Mouse (Mus musculus) gastrocnemius, adult 8-10 months (tissue): Measurements from ENCODE around the gene Klf5. TPM values are rescaled to one million over a fixed set of nuclear protein-coding genes. Genes with fewer than 3 reads are reported as not detected.
A peak's percentile ranks its signal among the peaks of the same experiment; 100 is the strongest.

Experiments used
- DNase-seq, 2 experiments: peaks; one replicate each; pipeline ENCODE4 v3.0.0; 2022; ENCODE audit warnings: low spot score in 2 of 2
- total RNA-seq, 4 experiments: library from RNA; stranded (reverse); gene quantifications; 2 replicates each; pipeline ENCODE4 v1.2.4; 2022

Gene Klf5
- 1 to 10 TPM; 3.6 to 6.0 (median 4.7) TPM for total RNA-seq

GRCm38 (mm10) chr14:99298385-99299021 is at the start of gene Klf5:
Klf5 (plus strand) TSS chr14:99298691.
- DNase-seq, result peak; percentile 89 to 95

DNA sequence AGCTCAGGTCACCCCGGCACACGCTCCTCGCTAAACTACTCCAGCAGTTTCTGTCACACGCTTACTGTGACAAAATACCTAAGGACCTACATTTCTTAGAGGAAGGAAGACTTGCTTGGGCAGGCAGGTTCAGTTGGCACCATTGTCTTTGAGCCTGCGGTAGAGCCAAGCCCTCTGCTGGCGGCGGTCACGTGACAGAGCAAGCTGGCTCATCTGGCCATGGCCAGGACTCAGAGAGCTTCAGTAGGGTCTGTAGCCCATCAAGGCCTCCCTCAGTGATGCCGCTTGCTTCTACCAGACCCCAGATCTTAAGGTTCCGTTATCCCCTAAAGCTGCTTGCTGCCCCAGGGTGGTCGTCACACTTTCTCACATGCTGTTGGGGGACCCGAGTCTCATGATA is 36.5 kb upstream of the Klf5 start:
- no peak for DNase-seq

DNA sequence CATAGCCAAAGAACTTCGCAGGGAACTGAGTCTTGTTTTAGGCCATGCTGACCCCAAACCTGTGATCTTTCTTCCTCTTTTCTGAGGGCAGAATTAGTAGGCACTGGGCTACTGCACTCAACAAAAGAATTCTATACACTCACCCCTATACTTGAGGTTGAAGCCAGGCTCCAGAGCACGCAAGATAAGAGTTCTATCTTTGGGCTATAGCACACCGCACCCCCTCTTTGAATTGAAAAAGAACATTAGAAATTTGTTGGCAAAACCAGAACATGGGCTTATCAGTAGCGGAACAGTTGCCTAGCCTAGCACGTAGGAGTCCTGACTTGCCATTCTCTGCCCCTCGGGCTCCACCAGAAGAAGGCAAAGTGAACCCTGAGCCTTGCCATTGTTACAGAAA is 34.7 kb upstream of the Klf5 start:
- DNase-seq, result no peak

DNA sequence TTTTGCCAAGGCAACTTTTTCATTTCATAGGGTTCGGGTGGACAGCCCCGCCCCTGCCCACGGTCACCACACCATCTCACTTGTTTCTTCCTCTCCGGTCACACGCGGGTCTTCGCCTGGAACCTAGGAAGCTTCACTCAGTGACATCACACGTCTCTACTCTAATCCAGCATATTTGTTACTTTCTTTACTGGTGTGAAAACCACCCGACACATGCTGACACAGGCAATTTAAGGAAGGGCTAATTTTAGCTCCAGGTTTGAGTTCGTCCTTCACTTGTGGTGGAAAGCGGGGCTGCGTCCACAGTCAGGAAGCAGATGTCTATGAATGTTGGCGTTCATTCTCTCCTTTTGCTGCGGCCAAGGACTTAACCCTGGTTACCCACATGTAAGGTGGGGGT is 32.7 kb upstream of the Klf5 start:
- no peak for DNase-seq

- DNase-seq, result no peak
These were observed 31.7 kb upstream of the Klf5 start for GRCm38 (mm10) chr14:99266749-99267148.

DNA sequence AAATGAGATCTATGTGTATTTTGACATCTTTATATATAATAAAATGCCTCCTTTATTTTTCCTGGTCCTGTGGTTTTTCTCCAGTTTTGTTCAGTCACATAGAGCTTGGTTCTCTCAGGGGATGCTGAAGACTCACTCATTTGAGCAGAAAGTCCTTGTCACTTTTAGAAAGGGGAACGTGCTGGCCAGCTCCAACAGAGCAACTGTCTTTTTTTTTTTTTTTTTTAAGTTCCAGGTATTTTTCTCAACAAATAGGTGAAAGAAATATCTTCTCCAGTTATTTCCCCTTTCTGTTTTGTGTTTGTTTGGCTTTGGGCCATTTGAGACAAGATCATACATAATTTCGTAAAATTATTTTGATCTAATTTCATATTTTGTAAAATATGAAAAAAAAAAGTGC is 24.4 kb upstream of the Klf5 start:
- DNase-seq, result no peak

GRCm38 (mm10) chr14:99275827-99276226 is 22.7 kb upstream of the Klf5 start:
- DNase-seq, result no peak

- DNase-seq, result no peak
These were observed 20.2 kb upstream of the Klf5 start for GRCm38 (mm10) chr14:99278312-99278711.

GRCm38 (mm10) chr14:99278763-99279486 is 19.6 kb upstream of the Klf5 start:
- no peak for DNase-seq

DNA sequence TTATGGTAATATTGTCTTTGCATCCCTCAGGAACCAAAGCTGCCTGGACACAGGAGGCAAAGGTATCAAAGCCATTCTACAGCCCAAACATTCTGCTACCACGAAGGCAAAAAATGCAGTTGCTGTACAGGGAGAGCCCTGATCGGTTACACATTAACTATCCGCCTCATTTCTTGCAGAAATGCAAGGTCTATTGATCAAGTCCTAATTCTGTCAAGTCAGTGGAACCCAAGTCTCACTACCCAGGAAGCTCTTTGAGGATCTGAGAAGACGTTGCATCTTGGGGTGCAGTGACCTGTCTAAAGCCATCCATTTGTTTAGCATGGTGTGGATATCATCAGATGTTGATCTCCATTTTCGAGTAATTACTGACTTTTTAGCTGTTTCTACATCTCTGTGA is 18.1 kb upstream of the Klf5 start:
- no peak for DNase-seq

DNA sequence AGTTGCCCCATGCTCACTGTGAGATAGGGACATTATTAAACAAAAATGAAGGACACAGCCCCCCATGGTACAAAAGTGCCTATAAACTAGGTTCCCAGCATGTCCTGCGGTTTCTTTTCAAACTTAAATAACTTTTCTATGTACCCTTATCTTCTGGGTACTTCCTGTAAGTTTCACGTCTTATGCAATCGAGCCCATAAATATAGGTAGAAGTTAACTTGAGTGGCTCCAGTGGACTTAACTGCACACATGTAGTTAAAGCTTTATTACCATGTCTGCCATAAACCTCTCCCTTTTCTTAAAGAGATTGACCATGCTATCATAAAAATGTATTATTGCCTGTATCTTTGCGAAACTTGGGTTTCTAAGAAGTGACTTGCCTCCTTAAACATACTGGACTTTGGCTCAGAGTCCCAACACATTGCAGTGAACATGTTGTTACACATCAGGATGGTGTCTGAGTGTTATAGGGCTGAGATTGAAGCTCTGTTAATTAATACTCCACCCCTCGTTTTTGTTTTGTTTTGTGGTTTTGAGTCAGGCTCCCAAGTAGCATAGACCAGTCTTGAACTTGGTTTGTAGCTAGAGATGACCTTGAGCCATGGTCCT is 17.6 kb upstream of the Klf5 start:
- DNase-seq, result no peak

DNA sequence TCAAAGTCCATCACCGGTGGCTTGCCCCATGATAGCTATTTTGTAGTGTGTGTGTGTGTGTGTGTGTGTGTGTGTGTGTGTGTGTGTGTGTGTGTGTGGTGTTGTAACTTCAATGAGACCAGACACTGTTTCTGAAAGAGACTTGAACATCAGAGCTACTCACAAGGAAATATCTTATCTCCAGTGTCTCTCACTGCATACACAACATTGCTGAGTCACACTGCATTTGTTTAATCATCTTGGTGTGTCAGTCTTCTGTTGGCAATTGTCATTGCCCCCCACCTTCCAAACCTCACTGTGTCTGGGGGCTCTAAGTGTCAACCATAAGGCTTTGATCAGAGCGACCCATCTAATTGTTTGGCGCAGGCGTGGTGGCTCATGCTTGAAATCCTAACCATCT is 13.0 kb upstream of the Klf5 start:
- DNase-seq, result no peak

- no peak for DNase-seq
These were observed 6.3 kb upstream of the Klf5 start for GRCm38 (mm10) chr14:99292176-99292575.

DNA sequence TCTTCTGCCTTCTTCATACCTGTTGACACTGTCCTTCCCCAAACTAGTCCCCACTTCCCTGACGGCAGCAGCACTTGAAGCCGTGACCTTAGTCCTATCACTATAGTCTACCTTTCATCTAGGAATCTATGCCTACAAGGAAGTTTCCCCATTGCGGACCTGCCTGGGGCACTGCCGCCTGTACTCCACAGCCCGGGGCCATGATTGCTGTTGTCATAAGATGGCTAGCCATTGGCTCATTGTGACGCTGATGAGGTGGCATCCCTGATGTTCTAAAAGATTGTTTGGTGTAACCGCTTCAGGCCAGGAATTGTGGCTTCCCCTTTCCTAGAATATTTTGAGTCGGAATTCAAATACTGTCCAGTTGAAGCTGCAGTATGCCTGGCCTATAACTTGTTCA is 4.1 kb upstream of the Klf5 start:
- DNase-seq, result no peak

- DNase-seq, result no peak
These were observed 2.7 kb upstream of the Klf5 start for GRCm38 (mm10) chr14:99295606-99296341.

DNA sequence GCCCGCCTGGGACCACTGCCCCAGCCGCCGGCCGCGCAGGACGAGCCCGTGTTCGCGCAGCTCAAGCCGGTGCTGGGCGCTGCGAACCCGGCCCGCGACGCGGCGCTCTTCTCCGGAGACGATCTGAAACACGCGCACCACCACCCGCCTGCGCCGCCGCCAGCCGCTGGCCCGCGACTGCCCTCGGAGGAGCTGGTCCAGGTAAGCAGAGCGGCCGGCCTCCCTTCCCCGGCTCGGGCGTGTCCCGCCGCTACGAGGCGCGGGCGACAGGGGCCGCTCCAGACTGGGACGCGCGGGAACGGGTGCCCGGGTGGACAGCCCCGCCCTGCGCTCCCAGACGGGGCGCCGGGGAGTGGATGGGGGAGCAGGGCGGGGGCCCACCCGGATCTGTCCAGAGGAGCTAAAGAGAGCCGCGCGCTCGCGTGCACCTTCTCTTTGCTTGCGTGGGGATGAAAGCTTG is 561 bp downstream of the Klf5 start:
- peak; percentile 34 to 70 for DNase-seq

DNA sequence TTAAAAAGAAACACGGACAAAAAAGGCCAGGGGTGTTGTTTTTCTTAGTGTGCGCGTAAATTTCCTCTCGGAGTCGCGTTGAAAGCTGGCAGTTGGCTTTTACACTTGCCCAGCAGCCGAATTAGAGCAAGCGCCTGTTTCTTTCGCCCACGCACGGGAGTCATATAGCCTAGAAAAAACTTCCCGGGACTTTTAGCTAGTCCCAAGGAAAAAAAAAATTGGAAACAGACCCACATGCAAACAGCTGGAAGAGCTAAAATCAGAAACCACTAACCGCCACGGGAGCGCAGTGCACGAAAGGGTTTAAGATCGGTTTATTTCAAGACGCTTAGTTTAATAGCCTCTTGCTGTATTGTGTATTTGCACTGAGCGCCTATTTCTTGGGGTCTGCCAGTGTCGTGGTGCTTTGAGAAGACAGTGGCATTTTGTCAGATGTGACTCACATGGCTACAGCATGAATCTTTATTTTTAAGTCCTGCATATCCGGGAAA is 1.3 kb downstream of the Klf5 start:
- no peak for DNase-seq

GRCm38 (mm10) chr14:99301472-99301871 is 3.0 kb downstream of the Klf5 start:
- DNase-seq, result no peak

- no peak for DNase-seq
These were observed 5.9 kb downstream of the Klf5 start for GRCm38 (mm10) chr14:99304387-99304786.

DNA sequence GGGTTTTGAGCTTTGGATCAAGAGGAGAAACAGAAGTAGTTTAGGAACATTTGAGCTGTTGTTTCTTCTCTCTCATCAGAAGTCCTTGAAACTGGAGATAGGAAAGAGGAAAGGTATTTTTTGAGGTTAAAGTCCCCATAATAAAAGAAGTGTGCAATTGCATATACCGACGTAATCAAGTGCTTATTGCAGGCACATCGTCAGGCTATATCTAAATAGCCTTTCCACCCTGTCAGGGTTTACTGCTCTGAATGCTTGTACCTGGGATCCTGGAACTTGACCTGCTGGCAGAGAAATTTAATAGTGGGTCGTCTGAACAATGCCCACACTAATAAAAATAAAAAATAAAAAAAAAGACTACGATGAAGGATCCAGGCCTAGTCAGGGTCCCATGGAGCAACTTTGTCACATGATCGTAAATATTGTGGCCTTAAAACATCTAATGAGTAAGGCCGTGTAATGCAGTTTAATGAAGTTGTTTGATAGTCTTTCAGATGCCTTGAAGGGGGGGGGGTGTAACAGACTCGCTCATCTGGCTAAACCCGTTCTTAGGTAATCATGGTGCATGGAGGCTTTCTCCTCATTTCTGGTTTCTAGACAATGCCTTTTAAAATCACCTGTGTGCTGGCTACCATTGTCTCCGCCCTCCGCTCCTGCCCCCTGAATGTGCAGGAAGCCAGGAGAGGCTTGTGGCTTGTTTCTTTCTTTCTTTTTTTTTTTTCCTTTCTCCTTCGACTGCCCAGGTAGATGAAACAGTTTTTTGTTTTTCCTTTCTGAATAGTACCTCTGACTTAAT is 6.7 kb downstream of the Klf5 start:
- DNase-seq, result no peak

GRCm38 (mm10) chr14:99306410-99306809 is 7.9 kb downstream of the Klf5 start:
- DNase-seq, result no peak
